Mouse (Mus musculus) liver (tissue): Measurements from ENCODE around the gene Efs.
"Not testable (repeated sequence)": the region's sequence is repeated elsewhere in the genome, so short reads cannot be mapped to it uniquely, and the experiment has no call there.

Experiments used
- DNase-seq: peaks from one replicate; pipeline ENCODE4 v3.0.0-alpha.2; 2020; ENCODE audit warnings: mixed read lengths

Efs gene

DNA sequence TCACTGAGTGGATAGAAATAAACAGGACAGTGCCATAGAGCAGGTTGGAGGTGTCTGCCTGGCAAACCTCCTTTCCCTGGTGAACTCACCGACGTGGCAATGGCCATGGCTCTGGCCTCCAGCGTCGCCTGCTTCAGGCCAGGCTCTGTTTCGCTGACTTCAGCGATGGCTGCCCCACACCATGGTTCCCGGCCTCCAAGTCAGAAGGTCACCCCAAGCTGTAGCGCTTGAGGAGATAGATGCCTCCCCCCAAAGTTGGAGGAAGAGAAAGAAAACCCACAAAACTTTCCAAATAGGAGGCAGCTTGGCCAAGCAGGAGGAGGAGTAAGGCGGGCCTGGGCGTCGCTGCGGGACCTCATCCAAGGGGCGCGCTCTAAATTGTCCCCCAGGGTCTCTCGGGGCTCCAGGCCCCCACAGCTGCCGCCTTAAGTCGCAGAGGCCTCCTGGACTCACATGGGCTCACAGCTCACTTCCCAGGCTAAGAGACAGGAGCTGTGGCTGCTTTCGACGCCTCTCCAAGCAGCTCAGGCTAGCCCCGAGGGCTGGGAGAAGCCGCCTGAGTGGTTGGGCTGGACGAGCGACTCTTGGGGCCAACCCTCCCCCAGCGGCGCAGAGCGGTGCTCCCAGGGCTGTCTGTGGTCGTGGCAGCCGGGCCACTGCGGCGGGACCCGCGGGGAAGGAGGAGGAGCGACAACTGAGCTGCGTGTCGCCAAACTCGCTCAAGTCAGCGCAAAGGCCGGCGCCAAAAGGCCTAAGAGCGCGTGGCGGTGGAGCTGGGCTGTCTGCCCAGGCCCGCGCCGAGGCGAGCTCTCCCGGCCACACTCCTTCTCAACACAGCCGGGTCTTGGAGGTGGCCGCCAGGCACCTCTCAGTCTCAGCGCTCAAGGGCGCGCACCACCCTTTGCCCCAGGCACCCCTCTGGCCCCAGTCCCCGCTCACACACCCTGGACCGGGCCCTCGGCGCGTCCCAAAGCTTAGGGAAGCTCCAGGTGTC, at the start of gene Efs:
Gene Efs (minus strand): TSS at position 778 of the 994 bp plus-strand sequence.
- DNase-seq = peak; percentile 24

DNA sequence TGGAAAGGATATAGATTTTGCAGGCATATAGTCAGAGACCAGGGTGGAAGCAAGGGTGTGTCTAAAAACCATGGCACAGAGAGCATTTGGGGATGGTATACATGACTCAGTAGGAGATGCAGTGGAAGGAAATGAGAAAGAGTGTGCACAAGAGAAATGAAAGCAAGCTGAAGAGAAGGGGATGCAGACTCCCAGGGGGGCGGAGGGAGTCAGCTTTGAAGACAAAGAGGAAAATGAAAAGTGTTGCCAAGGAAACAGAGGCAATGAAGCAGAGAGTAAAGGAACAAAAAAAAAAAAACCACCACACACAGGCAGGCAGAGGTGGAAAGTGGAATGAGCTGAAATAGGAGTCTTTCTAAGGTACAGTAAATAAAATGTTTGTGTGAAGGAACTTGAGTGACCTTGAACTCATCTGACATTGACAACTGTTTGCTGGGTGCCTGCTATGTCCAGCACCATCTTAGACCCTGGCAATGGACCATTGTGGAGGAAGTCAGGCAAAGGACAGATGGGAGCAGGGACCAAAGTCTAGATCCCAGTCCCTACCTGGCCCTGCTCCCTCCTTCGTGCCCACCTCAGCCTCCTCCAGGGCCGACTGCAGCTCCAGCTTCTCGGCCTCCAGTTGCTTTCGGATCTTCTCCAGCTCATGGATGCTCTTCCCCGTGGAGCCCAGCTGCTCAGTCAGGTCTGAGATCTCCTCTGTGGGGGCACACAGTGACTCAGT, 48.3 kb upstream of the Efs start:
- DNase-seq = no peak

DNA sequence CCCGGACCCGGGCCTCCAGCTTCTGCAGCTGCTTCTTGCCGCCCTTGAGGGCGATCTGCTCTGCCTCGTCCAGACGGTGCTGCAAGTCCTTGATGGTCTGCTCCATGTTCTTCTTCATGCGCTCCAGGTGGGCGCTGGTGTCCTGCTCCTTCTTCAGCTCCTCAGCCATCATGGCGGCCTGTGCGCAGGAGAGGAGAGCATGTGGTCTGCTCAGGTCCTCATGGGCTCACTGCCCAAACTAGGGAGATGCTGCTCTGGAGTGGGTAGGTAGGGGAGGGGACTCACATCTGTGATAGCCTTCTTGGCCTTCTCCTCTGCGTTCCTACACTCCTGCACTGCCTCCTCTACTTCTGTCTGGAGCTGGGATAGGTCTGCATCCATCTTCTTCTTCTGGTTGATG, 46.9 kb upstream of the Efs start:
- DNase-seq = not testable (repeated sequence)

DNA sequence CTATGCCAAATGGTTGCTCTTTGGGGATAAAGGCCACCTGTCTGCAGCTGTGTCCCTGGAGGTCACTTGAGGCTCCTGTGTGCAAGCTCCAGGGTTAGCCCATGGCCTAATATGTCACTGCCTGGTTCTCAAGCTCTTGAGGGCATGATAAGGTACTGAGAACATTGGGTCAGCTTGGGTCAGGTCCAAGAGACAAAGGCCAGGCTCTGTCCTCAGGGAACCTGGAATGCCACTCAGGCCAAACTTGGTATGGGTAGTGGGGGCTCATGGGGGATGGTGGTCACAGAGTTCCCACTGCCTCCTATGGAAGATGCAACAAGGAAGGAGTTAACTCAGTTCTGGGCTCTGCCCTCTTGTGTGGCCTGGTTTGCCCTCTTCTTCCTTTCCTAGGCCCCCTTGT, 42.4 kb upstream of the Efs start:
- no peak for DNase-seq

DNA sequence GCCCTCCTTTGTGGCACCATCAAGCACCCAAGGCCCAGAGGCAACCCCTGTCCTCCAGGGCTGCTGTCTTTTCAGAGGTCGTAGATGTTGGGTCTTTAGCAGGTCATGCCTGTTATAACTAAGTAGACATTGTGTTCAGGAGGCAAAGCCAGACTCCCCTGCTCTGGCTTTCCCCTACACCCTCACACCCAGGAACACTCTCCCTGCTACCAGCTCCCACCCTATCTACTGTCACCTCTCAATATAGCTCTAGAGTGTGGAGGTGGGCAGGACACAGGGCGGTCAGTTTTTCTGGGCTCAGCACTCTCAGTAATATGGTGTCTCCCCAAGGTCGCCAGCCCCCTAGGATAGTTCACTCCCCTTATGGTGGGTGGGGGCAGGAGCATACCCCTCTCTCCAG, 41.9 kb upstream of the Efs start:
- DNase-seq = no peak

DNA sequence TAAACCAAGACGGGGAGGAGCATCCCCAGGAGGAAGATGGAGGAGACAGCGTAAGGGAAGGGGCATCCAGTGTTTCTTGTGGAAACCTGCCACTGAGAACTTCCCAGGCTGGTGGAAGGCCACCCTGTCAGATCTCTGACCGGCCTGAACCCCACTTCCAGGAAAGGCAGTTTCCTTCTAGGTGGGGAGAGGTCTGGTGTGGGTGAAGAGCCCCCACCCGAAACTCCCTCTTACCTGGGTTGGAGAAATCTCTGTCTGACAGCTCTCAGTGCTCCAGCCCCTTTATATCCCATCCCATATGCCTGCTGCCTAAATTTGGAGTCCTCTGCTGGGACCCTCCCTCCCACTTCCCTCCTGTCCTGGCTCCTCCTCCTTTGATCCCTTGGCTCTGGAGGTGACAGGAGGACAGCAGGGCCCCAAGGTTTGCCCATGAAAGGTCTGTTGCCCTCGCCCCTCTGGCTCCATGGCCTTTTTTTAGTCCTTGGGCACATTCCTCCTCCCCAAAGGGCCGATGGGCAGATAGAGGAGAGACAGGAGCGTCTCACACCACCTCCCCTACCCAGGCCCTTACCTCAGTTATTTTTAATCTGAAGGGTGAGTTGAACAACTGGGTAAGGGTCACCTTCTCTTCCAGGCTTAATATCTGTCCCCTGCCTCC, 40.5 kb upstream of the Efs start, which contains the start of gene Myh6:
Gene Myh6 (minus strand): TSS at position 608 of the 658 bp plus-strand sequence.
- no peak for DNase-seq

DNA sequence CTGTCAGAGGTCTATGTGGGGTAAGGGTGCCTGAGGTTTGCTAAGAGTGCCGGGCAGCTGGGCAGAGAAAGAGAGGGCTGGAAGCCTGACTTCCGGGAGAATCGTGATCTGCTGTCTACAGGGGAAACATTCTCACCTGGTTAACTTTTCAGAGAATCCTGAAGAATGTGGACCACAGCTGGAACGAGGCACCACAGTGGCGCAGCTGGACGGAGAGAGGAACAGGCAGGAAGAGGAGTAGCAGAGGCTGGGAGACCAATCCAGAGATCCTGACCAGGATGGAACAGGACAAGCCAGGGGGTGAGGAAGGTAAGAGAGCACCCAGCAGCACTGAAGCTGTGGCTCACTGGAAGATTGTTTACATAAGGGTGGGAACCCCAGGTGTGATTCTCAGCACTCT, 39.7 kb upstream of the Efs start:
- no peak for DNase-seq

DNA sequence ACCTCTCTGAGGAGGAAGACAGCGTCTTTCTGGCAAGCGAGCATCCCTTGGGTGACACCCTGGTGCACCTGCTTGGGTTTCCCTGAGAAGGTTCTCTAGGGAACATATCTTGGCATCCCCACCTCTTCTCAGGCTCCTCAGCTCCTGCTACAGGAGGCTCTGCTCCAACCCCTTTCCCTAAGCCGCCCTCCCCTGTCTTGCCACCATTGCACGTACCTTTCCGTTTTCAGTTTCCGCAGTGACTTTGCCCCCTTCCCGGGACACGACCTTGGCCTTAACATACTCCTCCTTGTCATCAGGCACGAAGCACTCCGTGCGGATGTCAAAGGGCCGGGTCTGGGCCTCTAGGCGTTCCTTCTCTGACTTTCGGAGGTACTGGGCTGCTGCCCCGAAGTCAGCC, 39.1 kb upstream of the Efs start:
- no peak for DNase-seq

DNA sequence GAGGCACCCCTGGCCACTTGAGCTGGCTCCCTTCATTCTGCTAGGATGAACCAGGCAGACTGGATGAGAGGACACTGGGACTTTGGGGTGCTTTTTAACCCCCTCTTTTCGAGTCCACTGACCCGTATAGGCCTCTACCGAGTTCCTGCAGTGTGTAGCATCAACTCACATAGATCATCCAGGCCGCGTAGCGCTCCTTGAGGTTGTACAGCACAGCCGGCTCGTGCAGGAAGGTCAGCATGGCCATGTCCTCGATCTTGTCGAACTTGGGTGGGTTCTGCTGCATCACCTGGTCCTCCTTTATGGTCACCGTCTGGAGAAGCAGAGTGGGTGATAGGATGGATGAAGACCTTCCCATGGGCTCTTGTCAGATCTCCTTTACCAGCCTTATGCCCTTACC, 37.8 kb upstream of the Efs start:
- DNase-seq = no peak

DNA sequence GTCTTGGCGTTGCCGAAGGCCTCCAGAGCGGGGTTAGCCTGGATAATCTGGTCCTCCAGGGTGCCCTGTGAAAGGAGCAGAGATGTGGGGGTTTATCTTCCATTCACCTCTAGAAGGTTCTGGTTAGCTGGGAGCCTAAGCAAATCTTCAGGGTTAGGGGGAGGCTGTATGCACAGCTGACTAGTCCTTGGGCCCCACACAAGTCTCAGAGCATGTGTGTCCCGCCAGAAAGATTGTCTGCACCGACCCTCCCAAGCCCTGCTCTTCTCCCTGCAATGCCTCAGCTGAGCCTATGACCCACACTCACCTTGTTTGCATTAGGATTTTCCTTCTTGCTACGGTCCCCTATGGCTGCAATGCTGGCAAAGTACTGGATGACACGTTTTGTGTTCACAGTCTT, 36.8 kb upstream of the Efs start:
- no peak for DNase-seq

DNA sequence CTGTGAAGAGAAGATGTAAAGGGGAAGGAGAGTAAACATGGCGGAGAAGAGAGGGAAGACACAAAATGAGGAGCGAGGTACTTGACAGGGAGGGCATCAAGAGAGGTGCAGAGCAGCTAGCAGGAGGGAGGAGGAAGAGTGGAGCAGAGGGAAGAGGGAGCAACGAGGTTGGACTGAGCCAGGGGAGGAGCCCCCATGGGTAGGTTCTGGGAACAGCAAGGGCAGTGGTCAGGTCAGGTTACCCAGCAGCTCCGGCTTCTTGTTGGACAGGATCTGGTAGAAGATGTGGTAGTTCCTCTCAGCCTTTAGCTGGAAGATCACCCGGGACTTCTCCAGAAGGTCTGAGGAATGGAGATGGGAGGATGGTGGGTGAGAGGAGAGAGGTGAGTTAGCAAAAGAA, 35.6 kb upstream of the Efs start:
- DNase-seq = no peak

DNA sequence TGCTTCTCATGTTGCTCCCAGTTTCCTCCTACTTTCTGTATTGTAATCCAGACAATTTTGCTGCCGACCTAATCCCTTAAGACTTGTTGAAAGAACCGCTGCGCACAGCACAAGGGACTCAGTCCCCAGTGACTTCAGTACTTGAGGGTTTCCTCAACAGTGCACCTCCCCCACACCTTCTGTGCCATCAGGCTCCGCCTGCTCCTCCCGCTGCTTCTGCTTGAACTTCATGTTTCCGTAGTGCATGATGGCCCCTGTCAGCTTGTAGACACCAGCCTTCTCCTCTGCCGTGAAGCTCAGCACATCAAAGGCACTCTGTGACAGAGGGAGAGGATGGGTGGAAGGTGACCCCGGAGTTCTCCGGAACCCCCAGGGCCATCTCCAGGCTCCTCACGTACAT, 34.8 kb upstream of the Efs start:
- DNase-seq = no peak

DNA sequence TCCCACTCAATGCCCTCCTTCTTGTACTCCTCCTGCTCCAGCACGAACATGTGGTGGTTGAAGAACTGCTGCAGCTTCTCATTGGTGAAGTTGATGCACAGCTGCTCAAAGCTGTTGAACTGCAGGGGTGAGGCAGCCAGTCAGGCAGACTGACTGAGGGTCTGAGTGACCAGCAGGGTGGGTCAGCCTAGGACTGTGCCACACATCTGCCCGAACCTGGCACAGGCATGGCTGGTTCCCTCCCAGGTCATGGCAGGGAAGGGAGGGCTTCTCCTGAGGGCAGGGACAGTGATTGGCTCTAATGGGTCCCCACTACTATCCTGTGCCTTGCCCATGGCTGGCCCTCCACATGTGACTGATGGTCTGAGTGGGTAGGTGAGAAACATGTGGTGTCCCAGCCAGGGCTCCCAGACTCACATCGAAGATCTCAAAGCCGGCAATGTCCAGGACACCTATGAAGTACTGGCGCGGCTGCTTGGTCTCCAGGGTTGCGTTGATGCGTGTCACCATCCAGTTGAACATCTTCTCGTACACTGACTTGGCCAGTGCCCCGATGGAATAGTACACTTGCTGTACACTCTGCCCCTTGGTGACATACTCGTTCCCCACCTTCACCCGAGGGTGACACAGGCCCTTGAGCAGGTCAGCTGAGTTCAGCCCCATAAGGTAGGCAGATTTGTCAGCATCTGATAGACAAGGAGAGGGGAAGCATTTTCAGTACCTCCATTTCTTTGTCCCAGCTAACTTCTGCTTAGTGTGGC, 34.1 kb upstream of the Efs start:
- DNase-seq = not testable (repeated sequence)

DNA sequence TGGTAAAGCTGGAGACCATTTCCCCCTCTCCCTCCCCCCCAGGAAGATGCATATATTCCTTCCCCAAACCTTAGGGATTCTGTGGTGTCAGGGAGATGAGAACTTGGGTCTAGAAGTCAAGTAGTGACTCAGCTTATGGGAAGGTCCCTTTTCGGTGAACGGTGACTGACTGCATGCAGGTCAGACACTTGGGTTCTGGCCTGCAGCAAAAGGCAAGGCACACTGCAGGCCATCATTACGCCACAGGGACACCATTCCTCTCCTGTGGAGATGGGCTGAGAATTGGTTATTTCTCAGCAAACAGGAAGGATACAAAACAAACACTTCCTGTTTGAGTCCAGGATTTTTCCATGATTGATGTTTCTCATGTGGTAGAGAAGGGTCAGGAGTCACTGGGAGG, 33.3 kb upstream of the Efs start:
- DNase-seq = no peak

DNA sequence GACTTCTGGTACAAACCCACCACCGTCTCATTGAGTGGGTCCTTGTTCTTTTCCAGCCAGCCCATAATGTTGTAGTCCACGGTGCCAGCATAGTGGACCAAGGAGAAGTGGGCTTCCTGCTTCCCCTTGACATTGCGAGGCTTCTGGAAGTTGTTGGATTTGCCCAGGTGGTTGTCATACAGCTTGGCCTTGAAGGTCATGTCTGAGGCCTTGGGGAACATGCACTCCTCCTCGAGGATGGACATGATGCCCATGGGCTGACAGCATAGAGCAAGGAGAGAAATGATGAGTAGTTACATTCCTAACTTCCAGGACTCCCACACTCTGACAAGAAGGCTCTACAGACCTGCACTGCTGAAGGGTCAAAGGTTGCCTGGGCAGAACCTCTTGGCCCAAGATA, 32.6 kb upstream of the Efs start:
- DNase-seq = no peak

DNA sequence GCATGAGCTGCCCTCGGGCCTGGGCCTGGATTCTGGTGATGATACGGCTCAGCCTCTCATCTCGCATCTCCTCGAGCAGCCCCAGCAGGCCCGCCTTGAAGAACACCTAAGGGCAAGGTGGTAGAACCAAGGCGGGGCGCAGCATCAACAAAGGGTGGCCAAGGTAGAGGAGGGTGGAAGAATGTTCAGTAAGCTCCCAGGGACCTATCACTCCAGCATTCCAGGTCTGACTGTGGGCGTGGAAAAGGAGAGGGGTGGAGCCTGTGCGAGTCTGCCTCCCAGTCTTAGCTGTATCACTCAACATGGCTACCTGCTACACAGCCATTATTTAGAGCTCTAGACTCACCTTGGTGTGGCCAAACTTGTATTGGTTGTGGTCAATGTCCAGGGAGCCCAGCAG, 30.6 kb upstream of the Efs start:
- no peak for DNase-seq

DNA sequence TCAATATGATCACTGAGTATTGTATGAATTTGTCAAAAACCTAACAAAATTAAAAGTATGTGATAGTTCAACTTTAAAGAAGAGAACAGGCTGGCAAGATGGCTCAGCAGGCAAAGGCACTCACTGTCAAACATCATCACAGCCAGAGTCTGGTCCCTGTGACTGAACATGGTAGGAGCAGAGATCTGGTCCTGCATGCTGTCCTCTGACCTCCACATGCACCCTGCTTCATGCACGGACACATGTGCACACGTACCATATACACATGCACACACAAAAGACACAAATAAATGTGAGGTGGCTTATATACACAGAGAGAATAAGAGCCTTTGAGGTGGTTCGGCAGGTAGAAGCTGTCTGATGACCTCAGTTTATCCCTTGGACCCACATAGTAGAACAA, 29.6 kb upstream of the Efs start:
- no peak for DNase-seq

DNA sequence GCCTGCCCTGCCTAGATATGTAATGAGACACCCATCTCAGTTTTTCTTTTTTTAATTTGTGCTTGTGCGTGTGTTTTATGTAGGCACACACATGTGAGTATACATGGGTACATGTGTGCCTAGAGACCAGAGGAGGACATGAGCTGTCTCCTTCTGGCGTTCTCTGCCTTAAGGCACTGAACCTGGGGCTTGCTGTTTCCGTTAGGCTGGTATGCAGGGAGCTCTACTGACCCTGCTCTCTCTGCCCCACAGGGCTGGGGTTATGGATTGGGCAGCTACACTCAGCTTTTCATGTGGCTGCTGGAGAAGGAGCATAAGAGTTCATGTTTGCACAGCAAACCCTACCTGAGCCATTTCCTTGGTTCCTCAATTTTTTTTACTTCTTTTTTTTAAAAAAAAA, 28.5 kb upstream of the Efs start:
- no peak for DNase-seq

DNA sequence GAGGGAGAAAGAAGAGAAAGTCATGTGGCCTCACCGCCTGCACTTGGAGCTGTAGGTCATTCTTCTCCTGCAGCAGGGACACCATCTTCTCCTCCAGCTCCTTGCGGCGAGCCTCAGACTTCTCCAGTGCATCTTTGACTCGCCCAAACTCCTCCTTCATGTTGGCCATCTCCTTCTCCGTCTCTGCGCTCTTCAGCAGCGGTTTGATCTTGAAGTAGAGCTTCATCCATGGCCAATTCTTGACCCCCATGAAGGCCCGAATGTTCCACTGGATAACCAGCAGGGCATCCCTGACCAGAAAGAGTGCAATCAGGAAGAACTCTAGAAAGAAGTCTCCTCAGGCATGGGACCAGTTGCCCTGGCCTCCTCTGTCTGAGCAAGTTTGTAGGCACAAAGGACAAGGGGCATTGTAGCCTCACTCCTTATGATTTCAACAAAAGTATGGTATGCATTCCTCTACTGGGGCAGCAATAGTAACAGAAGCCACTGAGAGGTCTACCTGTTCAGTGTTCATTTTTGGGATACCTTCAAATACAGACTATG, 27.8 kb upstream of the Efs start:
- DNase-seq = no peak

DNA sequence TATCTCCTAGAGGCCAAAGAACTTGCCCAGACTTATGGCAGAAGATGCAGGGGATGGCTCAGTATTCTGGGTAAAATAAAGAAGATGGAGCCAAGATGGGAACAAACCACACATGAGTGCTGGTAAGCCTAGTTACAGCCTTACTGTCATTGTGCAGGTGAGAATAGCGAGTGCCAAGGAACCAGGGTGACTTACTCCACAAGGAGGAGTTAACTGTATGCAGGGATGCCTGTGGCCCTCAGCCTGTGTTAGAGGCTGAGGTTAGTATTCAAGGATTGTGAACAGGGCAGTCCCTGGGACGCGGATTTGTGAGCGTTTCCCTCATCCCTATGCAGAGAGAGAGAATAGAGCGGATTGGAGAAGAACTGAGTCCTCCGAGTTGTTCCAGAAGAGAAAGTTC, 25.7 kb upstream of the Efs start:
- no peak for DNase-seq

DNA sequence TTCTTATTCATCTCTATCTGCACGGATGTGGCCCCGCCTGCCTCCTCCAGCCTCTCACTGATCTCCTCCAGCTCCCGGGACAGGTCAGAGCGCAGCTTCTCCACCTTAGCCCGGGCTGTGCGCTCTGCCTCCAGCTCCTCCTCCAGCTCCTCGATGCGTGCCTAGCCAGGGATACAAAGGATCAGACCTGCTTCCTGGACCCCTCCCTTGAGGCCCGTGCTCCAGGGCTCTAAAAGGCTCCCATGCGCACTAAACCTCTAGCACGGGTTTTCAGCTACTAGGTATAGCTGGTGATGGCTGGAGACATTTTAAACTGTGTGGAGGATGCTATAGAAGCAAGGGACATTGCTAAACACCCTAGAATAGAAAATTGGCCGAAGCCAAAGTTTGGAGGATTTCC, 24.6 kb upstream of the Efs start:
- DNase-seq = no peak

DNA sequence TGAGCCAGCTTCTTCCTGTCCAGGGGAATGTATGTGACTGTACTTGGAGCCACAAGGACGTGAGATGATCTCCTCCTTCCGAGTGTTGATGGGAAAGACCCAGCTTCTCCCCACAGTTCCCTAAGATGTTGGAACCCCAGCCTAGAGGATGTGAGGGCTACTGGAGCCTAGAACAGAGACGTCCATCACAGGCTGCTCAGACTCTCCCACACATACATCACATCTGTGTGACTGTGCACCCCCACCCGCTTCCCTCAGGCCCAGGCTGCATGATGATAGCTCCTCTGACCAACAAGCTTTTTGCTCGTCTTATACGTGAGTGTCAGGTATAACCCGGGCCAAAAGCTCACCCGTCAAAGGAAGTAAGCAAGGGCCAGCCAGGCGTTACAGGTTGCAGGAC, 22.9 kb upstream of the Efs start:
- no peak for DNase-seq

DNA sequence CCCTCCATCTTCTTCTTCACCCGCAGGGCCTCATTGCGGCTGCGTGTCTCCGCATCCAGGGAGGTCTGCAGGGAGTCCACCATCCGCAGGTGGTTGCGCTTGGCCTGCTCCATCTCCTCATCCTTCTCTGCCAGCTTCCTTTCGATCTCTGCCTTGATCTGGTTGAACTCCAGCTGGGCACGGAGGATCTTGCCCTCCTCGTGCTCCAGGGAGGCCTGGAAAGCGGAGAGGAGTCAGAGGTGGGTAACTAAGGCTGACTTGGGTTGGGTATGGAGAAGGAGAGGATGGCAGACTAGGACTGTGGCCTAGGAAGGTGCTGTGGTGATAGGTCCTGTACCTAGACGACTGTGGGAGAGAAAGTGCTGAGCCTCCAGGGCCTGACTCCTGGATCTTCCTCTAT, 21.1 kb upstream of the Efs start:
- not testable (repeated sequence) for DNase-seq
